8 mouse cellular contexts compared by ENCODE assay signal in genomic region chr11:113725235-113726048, GRCm38 (mm10). TPM values are rescaled to one million over a fixed set of nuclear protein-coding genes. Genes with fewer than 3 reads are reported as not detected.
DNase-seq lines count a peak whose midpoint lies in the region; ATAC-seq and TF ChIP-seq lines count a peak whose summit lies in the region.
"Had no signal": no experiment of that assay in that cellular context is flagged by ENCODE, and none has a peak within 500 bp of the region (broad histone marks: within the 10 kb centered on the region; RNA-seq: fewer than 3 reads in every experiment).

No protein-coding gene starts in this region.

- no peak for ATAC-seq in lung, postnatal 0 days
- peak; percentile 47 for ATAC-seq in kidney, embryonic 16.5 days (ENCODE audit: low FRiP score, low TSS enrichment)
- peak; percentile 19; the same call in 1 of the 2 replicates for ATAC-seq in stomach, postnatal 0 days (ENCODE audit: low FRiP score, low TSS enrichment)

- H3K4me2 ChIP-seq in lung, postnatal 0 days (replicated peaks; ENCODE audit: low read depth, low read length), result no peak overlapping the region
- H3K4me2 ChIP-seq in kidney, embryonic 16.5 days (replicated peaks; ENCODE audit: low read depth, low read length), result no peak overlapping the region
- H3K4me2 ChIP-seq in stomach, postnatal 0 days (replicated peaks; ENCODE audit: low read depth), result no peak overlapping the region

- intact Hi-C loops in gastrocnemius, adult 2 months (cut with DNase I), result no loop called here

- DNase-seq in lung, postnatal 0 days (ENCODE audit: low spot score), result no peak
- DNase-seq in lung, adult 18-20 months, result no peak
- peak; percentile 70 for DNase-seq in gastrocnemius, adult 2 months
- no peak for DNase-seq in stomach, postnatal 0 days (ENCODE audit: low spot score)
- DNase-seq in ovary, postnatal 14 days (ENCODE audit: low spot score), result no peak
- no peak for DNase-seq in ovary, postnatal 10 days (ENCODE audit: low spot score)

- no peaks in the 10 kb centered on the region for H3K27me3 ChIP-seq in lung, postnatal 0 days (replicated peaks; ENCODE audit: insufficient read depth, low read length)
- H3K27me3 ChIP-seq in kidney, embryonic 16.5 days (ENCODE audit: insufficient read depth, low read length), result no peaks in the 10 kb centered on the region
- no peaks in the 10 kb centered on the region for H3K27me3 ChIP-seq in stomach, postnatal 0 days (ENCODE audit: control insufficient read depth, insufficient read depth, low read length)

- no peak for TF ChIP-seq CTCF in lung, postnatal 0 days (IDR thresholded peaks at IDR 0.05)
- no peak for TF ChIP-seq CTCF in gastrocnemius, adult 2 months (IDR thresholded peaks at IDR 0.05)
- TF ChIP-seq CTCF in stomach, postnatal 0 days (IDR thresholded peaks at IDR 0.05; ENCODE audit: low read depth), result no peak

- 84% methylated on average over 4 of the region's 4 CpGs for WGBS in lung, postnatal 0 days
- WGBS in kidney, embryonic 16.5 days, result 52% methylated on average over 4 of the region's 4 CpGs
- WGBS in stomach, postnatal 0 days, result 51% methylated on average over 4 of the region's 4 CpGs

- peaks cover 36% of the 10 kb centered on the region for H3K36me3 ChIP-seq in lung, postnatal 0 days (ENCODE audit: insufficient read depth, low read length)
- H3K36me3 ChIP-seq in kidney, embryonic 16.5 days (ENCODE audit: insufficient read depth, low read length), result peaks cover 33% of the 10 kb centered on the region
- H3K36me3 ChIP-seq in stomach, postnatal 0 days (ENCODE audit: control insufficient read depth, insufficient read depth, low read length), result peaks cover 20% of the 10 kb centered on the region; the same call in 1 of the 2 replicates

- no peak overlapping the region for H3K9ac ChIP-seq in lung, postnatal 0 days (replicated peaks; ENCODE audit: low read depth)
- H3K9ac ChIP-seq in kidney, embryonic 16.5 days (replicated peaks; ENCODE audit: low read length), result no peak overlapping the region
- H3K9ac ChIP-seq in stomach, postnatal 0 days (ENCODE audit: low read length), result no peak overlapping the region

- H3K4me1 ChIP-seq in lung, postnatal 0 days (ENCODE audit: insufficient read depth, low read depth, low read length), result peaks cover 5% of the 10 kb centered on the region; the same call in 1 of the 2 replicates
- H3K4me1 ChIP-seq in kidney, embryonic 16.5 days (ENCODE audit: insufficient read depth, low read length), result peaks cover 60% of the 10 kb centered on the region
- peaks cover 6% of the 10 kb centered on the region; the same call in 1 of the 2 replicates for H3K4me1 ChIP-seq in stomach, postnatal 0 days (replicated peaks; ENCODE audit: control insufficient read depth, insufficient read depth)

- no peak overlapping the region for H3K4me3 ChIP-seq in lung, postnatal 0 days (ENCODE audit: low read depth, low read length)
- H3K4me3 ChIP-seq in gastrocnemius, adult 2 months, result no peak overlapping the region
- no peak overlapping the region for H3K4me3 ChIP-seq in kidney, embryonic 16.5 days (ENCODE audit: low read length)
- no peak overlapping the region for H3K4me3 ChIP-seq in stomach, postnatal 0 days (ENCODE audit: low read depth, low read length)

- H3K27ac ChIP-seq in lung, postnatal 0 days (ENCODE audit: low read length), result peak overlapping the region; percentile 20; the same call in 1 of the 2 replicates
- peak overlapping the region; percentile 70 for H3K27ac ChIP-seq in gastrocnemius, adult 2 months
- H3K27ac ChIP-seq in kidney, embryonic 16.5 days (ENCODE audit: low read length), result peak overlapping the region; percentile 76
- H3K27ac ChIP-seq in stomach, postnatal 0 days (replicated peaks), result peak overlapping the region; percentile 40

- no peaks in the 10 kb centered on the region for H3K9me3 ChIP-seq in lung, postnatal 0 days (ENCODE audit: low read length)
- H3K9me3 ChIP-seq in kidney, embryonic 16.5 days (ENCODE audit: low read length), result no peaks in the 10 kb centered on the region
- no peaks in the 10 kb centered on the region for H3K9me3 ChIP-seq in stomach, postnatal 0 days (ENCODE audit: control insufficient read depth, low read length)

- TF ChIP-seq EP300 in lung, postnatal 0 days (IDR thresholded peaks at IDR 0.05), result 0 out of 2 replicates have a peak, but pooled peaks have one; percentile 15
- TF ChIP-seq EP300 in stomach, postnatal 0 days (optimal IDR thresholded peaks at IDR 0.05), result no peak

RNA-seq across cellular contexts. Expression of gene Cpsf4l, which starts 15.6 kb away (rescaled TPM):
- 0.17 and 0.25 TPM in 2 replicates for polyA plus RNA-seq in lung, postnatal 0 days (2015; fragmentation: Nextera tagmentation; extraction: Ambion mirVana)
- total RNA-seq in gastrocnemius, adult 2 months (2021), result not detected
- 1.3 and 1.4 TPM in 2 replicates for polyA plus RNA-seq in kidney, embryonic 16.5 days (2015; fragmentation: Nextera tagmentation; extraction: Ambion mirVana)
- polyA plus RNA-seq in stomach, postnatal 0 days (2015; fragmentation: Nextera tagmentation; extraction: Ambion mirVana), result 0.16 and 0.19 TPM in 2 replicates
- total RNA-seq: left cerebral cortex, postnatal 36 days had no signal

RNA-seq across cellular contexts. Expression of gene Cdc42ep4, which starts 26.2 kb away (rescaled TPM):
- polyA plus RNA-seq in lung, postnatal 0 days (2015; fragmentation: Nextera tagmentation; extraction: Ambion mirVana), result 92.8 and 116 TPM in 2 replicates
- total RNA-seq in gastrocnemius, adult 2 months (2021), result 1 to 10 TPM; 5.2 to 9.1 TPM
- 73.9 and 74.5 TPM in 2 replicates for polyA plus RNA-seq in kidney, embryonic 16.5 days (2015; fragmentation: Nextera tagmentation; extraction: Ambion mirVana)
- polyA plus RNA-seq in stomach, postnatal 0 days (2015; fragmentation: Nextera tagmentation; extraction: Ambion mirVana), result 28.9 and 30.6 TPM in 2 replicates

RNA-seq across cellular contexts. Expression of gene D11Wsu47e, which starts 41.2 kb away (rescaled TPM):
- polyA plus RNA-seq in lung, postnatal 0 days (2015; fragmentation: Nextera tagmentation; extraction: Ambion mirVana), result 10.3 and 11.9 TPM in 2 replicates
- total RNA-seq in gastrocnemius, adult 2 months (2021), result 1 to 10 TPM; 4.5 to 6.3 TPM
- polyA plus RNA-seq in kidney, embryonic 16.5 days (2015; fragmentation: Nextera tagmentation; extraction: Ambion mirVana), result 23.7 and 27.6 TPM in 2 replicates
- 8.7 and 9.7 TPM in 2 replicates for polyA plus RNA-seq in stomach, postnatal 0 days (2015; fragmentation: Nextera tagmentation; extraction: Ambion mirVana)

RNA-seq across cellular contexts. Expression of gene Fam104a, which starts 41.5 kb away (rescaled TPM):
- polyA plus RNA-seq in lung, postnatal 0 days (2015; fragmentation: Nextera tagmentation; extraction: Ambion mirVana), result 41.3 and 44.1 TPM in 2 replicates
- 10 to 100 TPM; 29.0 to 33.0 TPM for total RNA-seq in gastrocnemius, adult 2 months (2021)
- polyA plus RNA-seq in kidney, embryonic 16.5 days (2015; fragmentation: Nextera tagmentation; extraction: Ambion mirVana), result 43.8 and 45.7 TPM in 2 replicates
- 34.2 and 34.3 TPM in 2 replicates for polyA plus RNA-seq in stomach, postnatal 0 days (2015; fragmentation: Nextera tagmentation; extraction: Ambion mirVana)

Comparison
In these comparisons a context has a peak if more than half of its experiments do, and no peak if none do; other contexts are left out.
1. H3K27ac ChIP-seq: peak in every context shown above with its lines; median percentile 76 in kidney, embryonic 16.5 days; 70 in gastrocnemius, adult 2 months; 40 in stomach, postnatal 0 days; 20 in lung, postnatal 0 days.